Mouse (Mus musculus): ENCODE results near the gene Gm21719.
"Not testable (repeated sequence)": the region's sequence is repeated elsewhere in the genome, so short reads cannot be mapped to it uniquely, and the experiment has no call there.

The Gm21719 gene

DNA sequence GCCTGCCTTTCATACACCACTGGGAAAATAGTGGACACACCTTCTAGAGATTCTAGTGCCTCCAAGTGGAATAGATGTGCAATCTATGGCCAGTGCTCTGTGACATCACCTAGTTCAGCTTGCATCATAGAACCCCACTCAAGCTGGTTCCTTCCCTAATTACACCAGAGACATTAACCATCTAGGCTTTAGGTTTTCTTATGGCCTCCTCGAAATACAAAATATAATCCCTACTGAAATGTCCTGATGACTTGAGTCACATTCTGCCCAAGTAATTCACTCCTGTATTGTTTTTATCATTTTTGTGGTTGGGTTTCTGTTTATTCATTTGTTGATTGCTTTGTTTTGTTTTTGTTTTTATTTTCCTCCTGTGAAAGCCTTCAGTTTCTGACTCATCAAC is at the start of gene Gm21719:
Gm21719 (minus strand) TSS at position 101 of the 400 bp plus-strand sequence.
- DNase-seq: not testable (repeated sequence)
